Mouse (Mus musculus) spleen, postnatal 36 days (tissue): Measurements from ENCODE around the gene Hoxa4.

ENCODE experiments used
- DNase-seq, 2 experiments: peaks; one replicate each; pipeline ENCODE4 v3.0.0; 2022; ENCODE audit warnings: low spot score in 2 of 2, mixed read lengths in 1 of 2

Gene Hoxa4

DNA sequence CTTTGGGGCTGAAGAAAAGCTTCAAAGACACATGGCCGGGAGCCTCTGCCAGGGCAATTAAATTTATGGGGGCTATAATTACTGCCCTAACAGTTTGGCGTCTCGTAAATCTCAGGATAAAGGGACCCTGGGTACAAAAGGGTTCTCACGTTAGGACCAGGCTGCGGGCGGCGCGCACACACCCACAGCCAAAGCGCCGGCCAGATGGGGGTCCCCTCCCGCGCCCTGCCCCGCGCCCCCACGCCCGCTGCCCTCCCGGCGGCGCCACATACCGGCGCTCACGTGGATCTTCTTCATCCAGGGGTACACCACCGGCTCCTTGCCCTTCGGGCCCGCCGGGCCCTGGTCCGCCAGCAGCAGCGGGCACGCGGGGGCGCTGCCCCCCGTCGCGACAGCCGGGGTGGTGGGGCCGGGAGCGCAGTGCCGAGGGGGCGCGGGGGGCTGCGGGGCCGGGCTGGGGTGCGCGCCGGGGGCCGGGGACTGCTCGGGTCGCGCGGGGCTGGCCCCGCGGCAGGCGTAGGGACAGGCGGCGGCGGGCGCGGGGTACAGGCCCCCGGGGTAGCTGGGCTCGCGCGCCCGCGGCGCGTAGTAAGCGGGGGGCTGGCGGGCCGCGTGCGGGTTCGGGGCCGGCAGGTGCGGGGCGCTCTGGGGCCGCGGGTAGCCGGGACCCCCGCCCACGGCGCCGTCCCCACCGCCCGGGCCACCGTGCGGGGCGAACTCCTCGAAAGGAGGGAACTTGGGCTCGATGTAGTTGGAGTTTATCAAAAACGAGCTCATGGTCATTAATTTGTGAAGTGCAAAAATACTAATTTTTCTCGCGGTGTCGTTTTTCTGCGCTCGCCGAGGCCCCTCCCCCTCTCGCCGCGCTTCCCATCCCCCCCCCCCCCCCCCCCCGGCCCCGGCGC, at the start of gene Hoxa4:
Hoxa4 (minus strand) TSS at position 848 of the 905 bp plus-strand sequence.
- DNase-seq = no peak

- no peak for DNase-seq
These were observed 49.6 kb upstream of the Hoxa4 start for GRCm38 (mm10) chr6:52241001-52241621.

- DNase-seq = peak; percentile 56 to 60
These were observed 48.9 kb upstream of the Hoxa4 start, which contains the start of gene Hoxa10 for GRCm38 (mm10) chr6:52240389-52241000. Gene Hoxa10, minus strand, starts transcription at chr6:52240854.

GRCm38 (mm10) chr6:52239625-52240388, 48.3 kb upstream of the Hoxa4 start:
- no peak for DNase-seq

DNA sequence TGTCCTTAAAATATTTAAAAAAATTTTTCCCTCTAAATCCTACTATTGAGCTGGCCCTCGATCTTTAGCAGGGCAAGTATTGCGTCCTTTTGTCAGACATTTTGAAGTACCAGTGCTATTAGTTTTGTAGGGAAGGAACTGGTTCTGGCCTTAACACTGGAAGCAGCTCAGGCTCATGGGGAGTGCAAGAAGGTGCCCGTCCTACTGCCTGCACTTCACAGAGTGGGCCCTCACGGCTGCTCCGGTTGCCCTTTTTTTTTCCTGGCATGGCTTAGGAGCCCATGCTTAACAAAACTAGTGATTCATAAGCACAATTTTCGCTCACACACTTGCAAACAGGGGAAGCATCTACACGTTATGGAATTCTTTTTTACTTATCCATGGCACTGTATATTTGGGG, 47.4 kb upstream of the Hoxa4 start:
- DNase-seq = no peak

- DNase-seq = no peak
These were observed 46.6 kb upstream of the Hoxa4 start for GRCm38 (mm10) chr6:52238155-52238545.

- DNase-seq = no peak
These were observed 46.0 kb upstream of the Hoxa4 start for GRCm38 (mm10) chr6:52237346-52238154.

GRCm38 (mm10) chr6:52236806-52237205, 45.3 kb upstream of the Hoxa4 start:
- no peak for DNase-seq

GRCm38 (mm10) chr6:52235866-52236265, 44.3 kb upstream of the Hoxa4 start:
- DNase-seq = no peak

GRCm38 (mm10) chr6:52235267-52235666, 43.7 kb upstream of the Hoxa4 start:
- DNase-seq = no peak

GRCm38 (mm10) chr6:52234428-52235140, 43.0 kb upstream of the Hoxa4 start:
- no peak for DNase-seq

DNA sequence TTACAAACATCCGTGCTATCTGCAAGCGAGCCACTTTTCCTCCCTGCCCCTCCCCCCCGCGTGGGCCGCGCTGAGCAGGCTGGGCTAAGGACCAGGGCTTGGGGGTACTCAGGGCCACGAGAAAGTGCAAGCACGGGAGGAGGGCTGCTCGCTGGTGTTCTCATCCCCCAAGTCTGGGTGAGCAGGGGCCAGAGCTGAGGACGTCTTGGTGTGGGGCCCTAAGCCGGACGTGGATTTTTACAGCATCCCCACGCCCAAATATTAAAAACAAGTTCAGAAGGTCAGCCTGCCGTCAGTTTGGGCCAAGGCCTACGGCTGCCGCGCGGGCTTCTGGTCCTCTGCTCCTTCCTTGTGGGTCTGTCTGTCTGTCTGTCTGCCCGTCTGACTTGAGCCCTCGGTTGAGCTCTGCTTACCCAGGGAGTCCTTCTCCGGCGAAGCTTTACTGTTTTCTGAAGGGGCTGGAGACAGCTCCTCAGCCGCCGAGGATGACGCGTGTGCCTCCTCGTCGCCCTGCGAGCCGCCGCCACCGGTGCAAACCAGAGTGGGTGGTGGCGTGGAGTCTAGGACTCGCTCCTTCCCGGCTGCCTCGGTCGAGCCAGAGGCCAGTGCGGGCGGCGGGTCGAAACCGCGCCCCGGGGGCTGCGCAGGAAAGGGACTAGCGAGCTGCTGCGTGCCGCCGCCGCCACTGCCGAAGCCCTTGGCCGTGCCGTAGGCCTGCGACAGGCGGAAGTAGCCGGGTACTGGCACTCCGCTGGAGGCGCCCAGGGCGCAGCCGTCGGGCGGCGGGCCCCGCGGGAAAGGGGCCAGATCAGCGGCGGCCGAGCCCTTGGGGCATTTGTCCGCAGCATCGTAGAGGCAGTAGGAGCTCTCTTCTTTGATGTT, 42.2 kb upstream of the Hoxa4 start:
- DNase-seq = no peak

DNA sequence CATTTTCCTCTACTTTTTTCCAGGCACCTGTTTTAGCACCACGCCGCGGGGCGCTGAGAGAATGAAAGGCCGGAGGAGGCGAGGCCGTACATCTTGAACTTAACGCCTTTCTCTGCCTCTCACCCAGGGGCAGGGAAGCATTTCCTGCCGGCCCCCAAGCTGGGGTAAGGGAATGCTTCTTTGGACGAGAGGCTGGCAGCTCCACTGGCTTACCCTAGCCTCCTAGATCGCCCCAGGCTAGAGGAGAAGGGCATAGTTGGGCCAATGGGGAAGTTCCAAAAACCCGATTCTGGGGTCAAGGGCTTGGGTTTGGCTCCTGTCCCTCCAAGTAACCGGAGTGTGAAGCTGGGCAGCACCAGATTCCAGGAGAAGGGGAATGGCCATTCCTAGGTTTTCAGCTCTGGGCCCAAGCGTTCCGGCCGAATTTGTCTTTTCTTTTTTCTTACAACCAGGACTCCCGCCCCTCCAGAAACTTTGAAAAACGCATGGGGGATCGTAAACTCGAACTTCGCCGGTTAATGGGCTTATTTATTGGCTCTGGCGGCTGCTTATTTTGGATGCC, 41.5 kb upstream of the Hoxa4 start:
- DNase-seq = no peak

- DNase-seq = no peak
These were observed 41.0 kb upstream of the Hoxa4 start for GRCm38 (mm10) chr6:52232568-52232965.

DNA sequence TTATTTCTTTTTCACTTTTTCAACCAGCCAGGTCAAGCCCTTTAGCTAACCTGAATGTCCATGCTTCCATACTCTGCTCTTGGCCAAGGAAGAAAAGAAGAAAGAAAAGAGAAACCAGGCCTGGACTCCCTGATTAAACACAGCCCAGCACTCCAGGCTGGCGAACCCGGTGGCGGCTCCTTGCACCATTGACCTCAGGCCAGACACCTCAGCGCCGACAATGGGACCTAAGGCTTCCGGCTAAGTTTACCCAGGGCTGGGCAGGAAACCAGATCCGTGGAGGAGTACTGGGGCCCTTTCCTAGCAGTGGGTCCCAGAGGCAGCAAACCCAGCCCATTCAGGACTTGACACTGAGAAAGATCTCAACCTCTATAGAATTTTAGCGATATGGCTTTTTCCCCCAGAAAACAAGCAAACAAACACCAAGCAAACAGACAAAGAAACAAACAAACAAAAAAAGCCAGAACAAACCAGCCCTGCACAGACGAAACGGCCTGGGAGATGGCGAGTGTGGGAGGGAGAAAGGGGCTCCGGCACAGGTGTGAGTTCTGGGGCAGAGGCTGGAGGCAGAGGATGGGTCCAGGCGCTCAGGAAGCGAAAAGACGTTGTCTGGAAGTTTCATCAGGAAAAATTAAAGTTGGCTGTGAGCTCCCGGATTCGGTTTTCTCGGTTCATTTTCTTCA, 40.5 kb upstream of the Hoxa4 start:
- no peak for DNase-seq

DNA sequence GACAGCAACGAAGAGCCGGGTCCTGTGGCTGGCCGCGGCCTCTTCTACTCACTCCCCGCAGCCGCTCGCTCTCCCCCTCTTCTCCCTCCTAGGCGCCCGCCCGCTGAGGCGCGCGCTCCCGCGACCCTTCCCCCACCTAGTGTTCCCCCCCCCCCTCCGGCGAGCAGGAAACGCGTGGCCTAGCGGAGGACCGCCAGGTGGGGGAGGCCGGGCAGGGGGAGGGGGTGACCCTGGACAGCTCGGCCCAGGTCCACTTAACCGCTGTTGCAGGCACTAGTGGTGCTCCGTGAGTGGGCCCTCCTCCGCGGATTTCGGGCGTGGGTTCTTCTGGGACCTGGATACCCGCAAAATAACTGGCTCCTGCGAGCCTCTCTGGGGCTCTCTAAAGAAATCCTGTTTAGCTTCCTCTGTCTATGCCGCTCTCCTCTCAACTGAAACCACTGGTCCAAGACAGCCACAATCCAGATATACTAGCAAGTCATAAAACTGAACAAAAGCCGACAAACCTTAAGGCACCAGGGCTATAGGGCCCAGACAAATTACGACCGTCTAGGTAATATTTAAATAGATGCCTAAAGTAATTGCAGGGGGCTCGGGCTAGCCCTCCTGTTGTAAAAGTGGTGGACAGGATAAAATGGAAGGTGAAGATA, 39.1 kb upstream of the Hoxa4 start, which contains the start of gene Hoxa9:
Hoxa9 (minus strand) TSS at position 574 of the 650 bp plus-strand sequence.
- no peak for DNase-seq

DNA sequence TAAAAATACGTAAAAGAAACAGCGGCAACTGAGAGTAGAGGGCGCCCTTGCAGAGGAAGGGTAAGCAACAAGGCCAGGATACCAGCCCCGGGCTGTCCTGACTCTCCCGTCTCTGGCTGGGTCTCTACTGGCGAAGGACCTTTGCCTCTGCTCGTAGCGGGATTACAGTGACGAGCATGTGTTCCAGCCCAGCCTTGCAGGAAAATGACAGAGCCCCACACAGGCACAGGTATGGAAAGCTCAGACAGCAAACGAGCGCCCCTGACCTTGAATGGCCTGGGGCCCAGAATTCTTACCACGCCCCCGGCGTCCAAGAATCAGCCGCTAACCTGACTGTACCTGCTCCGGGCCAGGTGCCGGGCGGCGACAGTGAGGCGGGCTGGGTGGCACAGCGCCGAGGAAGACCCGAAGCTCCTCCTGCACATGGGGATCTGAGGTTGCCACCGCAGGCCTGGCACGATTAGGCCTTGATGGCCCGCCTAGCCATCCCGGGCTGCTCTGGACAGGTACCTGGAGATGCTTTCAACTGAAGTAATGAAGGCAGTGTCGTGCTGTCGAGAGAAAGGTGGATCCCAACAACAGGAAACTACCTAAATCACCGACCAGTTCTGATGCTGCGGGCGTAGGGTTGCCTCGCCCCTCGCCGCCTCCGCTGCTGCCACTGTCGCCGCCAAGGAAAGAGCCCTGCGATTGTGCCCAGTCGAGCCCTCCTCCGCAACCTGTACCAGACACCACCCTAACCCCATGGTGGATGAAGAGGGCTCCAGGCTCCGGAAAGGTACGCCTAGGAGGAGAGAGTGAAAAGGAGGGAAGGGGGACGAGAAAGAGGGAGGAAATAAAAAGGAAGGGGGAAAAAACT, 38.2 kb upstream of the Hoxa4 start:
- no peak for DNase-seq
